Mouse (Mus musculus) mesoderm, embryonic 11.5 days (tissue): ENCODE measurements around the gene Dnajc13.

Experiments
- DNase-seq: peaks from one replicate; pipeline ENCODE4 v3.0.0-alpha.2; 2012; ENCODE audit warnings: low read depth, low spot score

Dnajc13 gene

DNA sequence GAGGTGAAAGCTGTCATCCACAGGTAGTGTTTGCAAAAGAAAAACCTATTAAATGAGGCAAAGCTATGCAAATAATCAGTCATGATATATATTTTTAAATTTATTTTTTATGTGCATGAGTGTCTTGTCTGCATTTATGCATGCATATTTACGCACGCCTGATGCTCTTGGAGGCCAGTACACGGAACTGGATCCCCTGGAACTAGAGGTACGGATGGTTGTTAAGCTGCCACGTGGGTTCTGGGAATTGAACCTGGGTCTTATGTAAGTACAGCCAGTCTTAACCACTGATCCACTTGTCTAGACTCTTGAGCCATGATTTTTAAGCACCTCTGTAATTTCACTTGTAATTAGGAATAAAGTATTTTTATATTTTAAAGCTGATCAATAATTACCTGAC is 79.5 kb downstream of the Dnajc13 start:
- no peak for DNase-seq

DNA sequence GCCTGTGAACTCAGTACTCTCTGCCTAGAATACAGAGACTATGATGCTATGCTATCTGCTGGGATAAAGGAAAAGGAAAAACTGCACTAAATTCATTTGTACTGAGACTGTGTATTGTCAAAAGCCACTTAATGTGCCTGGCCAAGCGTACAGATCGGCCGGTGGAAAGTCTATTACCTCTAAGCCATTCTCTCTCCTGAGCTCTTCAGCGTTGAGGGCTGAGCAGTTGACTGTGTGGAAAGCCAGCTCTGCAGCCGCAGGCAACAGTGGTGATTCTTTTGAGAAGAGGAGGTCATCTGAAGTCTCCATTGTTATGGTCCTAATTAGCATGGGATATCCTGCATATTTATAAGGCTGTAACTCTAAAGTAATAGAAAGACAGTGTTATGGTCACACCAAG is 80.4 kb downstream of the Dnajc13 start:
- DNase-seq, result peak; percentile 13

DNA sequence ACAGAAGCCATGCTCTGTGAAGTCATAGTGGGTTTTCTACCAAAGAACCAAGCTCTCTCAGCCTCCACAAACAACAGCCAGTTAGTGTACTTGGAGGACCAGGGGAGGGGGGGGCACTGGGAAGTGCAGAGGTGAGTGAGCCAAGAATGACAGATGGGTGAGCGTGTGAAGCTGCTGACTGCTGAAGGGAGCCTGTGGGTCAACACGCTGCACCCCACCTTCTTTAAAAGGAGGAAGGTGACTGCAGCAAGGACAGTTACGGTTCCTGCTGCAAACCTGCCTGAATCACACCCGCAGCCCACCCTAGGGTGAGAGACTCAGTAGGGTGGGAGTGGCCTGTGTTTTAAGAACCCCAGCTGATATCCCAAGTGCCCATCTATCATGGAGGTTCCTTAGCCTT is 81.1 kb downstream of the Dnajc13 start:
- DNase-seq, result no peak

DNA sequence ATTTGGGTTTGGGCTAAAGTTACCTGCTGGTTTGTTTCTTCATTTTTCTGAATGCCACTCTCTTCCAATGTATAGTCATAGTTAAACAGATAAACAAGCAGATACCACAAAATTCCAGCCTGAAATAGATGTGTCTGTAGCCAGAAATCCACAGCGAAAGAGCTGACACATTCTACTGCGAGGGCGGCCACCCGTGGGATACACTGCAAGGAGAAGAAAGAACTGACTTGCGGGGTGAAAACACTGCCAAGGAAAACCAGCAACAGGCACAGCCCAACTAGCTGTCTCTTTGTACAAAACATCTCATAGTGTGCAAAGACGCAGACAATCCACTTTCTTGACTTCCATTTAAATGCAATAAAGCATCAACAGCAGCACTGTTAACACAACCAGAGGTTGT is 82.7 kb downstream of the Dnajc13 start:
- DNase-seq, result no peak

DNA sequence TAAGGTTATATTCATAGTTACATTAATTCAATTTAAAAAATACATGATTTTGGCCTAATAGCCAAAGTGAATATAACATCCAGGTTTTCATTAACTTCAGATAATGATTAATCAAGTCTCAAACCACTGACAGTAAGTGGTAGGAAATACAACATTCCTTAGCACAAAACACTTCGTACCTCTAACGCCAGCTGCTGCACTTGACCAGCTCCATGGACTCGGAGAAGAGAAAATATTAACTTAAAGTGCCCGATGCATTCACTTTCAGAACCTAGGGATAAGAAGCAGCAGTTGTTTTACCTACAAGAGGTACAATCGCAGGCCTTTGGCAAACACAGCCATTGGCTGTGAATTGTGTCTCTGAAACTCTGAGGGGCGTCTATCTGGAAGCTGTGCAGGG is 90.4 kb downstream of the Dnajc13 start:
- DNase-seq, result no peak

DNA sequence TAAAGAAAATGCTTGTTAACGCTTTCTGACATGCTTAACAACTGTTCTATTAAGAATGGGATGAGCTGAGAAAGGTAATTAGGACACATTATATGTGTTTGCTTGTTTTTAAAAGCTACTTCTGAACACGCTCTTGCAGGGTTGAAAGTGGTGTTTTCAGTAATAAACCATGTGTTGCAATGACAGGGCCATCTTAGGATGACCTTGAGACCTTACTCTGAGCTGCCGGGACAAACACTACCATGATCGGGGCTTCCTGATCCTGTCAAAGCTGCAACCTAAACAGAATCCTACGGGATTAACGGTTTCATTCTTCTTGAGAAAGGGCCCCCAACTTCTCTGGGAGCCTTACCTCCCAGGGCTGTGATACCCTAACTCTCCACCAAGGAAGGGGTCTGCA is 91.1 kb downstream of the Dnajc13 start:
- DNase-seq, result no peak

DNA sequence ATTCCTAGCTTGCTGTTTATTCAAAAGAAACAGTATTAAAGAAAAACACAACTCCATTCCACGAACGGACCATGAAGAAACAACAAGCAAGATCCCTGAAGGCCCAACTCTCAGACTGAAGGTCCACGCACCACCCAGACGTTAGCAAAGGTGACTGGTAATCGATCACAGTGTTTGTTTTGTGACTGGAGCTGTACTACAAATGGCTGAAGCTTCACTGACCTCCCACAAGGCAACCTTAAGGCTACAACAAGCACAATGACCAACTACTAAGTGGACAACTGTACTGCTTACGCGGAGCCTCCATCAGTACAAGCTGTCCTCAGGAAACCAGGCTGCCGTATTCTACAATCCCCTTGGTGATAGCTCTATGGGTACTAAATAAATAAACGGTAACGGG is 92.7 kb downstream of the Dnajc13 start:
- no peak for DNase-seq

DNA sequence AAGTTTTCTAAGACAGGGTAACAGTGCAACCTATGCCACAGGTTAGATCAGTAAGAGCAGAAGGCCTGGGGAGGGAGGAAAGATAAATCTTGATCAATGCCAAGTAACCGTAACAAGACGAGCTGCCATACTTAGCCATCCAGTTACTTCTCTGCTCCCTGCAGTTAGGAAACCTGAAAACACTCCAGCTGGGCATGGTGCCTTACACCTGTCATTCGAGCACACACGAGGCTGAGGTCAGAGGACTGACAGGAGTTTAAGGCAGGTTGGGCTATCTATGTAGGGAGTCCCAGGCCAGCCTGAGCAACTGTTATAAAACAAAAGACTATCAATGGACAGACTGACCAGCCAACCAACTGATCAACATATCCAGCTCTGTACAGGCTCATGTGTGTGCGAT is 96.8 kb downstream of the Dnajc13 start:
- no peak for DNase-seq

DNA sequence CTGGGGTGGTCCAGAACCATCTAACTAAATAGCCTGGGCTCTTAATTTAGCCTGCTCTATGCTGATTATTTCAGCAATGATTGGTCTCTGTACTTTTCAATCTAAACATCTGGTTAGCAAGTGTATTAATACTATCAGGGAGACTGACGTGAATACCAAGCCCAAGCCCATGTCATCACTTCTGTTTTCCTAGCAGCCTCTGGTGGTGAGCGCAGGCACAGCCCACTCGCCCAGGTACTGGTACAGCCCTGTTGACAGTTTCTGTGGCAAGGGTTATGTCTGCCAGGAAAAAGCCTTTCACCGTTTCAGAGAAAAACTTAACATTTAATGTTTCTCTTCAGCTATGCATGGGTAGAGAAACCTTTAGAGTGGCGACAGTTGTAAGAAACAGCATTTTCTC is 98.5 kb downstream of the Dnajc13 start:
- DNase-seq, result no peak

DNA sequence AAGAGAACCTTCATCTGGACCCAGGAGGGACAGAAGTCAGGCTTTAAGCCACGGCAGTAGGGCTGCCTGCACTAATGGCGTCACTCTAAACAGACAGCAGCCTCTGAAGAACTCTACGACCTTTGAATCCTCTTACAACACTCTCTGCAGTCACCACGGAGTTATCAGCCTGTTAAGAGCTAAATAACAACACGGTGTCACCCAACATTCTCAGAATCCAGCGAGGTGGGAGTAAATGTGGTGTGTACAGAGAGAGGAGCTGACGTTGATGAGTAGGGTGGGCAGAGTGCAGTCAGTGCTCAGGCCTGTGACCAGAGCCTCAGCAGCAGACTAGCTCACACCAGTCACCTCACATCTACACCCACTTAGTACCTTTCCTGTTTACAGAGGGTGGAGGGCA is 101.6 kb downstream of the Dnajc13 start:
- DNase-seq, result no peak

DNA sequence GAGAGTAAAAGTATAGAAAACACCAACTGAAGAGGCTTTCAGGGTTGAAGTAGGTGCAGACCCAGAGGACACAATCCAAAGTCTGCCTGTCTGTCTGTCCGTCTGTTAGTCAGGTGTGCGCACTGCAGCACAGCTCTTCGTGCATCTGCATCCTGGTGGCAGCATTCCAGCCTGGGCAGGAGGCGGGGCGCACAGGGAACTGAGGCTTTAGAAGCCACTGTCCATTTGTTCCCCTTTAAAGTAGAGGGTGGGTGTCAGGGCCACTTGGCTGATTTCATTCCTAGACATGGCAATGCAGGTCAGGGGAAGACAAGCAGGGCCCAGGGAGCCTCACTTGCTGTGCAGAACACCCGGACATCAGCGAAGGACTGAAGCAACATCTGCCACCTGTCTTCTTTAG is 105.4 kb downstream of the Dnajc13 start:
- no peak for DNase-seq

DNA sequence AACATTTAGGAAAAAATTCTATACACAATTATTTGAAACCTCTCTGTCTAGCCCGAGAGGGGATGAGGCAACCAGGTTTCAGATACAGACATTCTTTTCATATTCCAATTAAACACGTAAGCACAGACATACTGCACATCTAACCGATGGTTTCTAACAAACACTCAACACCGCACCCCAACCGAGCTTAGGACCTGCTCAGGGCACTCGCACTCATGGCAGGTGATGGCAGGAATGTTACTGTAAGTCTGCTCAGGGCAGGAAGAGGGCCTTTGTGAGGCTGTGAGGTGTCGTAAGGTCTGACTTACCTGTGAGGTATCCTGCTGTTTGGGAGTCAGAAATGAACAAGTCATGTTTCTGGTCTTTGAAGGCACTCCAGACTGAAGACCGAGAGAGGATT is 106.2 kb downstream of the Dnajc13 start:
- DNase-seq, result no peak

DNA sequence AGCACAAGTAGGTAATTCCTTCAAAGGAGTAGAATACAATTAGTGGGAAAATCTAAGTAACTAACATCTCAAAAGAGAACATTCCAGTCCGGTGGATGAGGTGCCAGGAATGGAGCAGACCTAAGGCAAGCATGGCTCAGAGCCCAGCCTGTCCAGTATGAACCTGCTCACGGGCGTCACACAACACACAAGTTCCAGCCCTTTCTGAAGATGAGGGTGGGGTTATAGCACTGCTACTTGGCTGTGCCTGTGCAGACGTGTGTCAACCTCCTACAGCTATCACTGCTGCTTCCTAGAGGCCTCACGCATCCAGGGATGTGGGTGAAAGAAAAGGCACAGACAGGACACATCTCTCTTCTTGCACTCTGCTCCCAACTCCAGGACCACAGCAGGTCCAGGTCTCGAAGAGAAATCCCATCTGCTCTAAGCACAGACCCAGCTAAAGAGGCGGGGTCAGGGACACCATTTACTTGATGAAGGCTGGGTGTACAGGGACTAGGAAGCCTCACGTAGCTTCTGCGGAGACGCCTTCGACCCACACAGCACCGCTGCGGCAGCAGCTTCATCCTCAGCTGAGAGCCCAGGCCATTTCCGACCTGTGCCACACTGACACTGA is 107.5 kb downstream of the Dnajc13 start:
- no peak for DNase-seq

DNA sequence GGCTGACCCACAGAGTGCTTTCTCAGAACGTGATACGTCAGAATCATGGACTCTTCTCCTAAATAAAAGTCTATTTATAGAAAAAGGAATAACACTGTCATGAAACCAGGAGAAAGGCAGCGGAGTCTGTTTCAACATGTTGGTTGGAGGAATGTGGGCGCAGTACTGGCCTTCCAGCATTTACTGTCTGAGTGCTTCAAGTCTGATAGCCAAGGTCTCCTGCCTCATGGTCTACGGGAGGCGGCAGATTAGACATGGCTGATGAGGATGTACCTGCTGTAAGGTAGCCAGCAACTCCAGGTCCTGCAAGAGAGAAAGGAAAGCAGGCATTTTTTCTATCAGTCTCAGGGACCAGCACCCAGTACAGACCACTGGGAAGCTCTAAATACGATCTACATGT is 110.6 kb downstream of the Dnajc13 start:
- DNase-seq, result no peak

DNA sequence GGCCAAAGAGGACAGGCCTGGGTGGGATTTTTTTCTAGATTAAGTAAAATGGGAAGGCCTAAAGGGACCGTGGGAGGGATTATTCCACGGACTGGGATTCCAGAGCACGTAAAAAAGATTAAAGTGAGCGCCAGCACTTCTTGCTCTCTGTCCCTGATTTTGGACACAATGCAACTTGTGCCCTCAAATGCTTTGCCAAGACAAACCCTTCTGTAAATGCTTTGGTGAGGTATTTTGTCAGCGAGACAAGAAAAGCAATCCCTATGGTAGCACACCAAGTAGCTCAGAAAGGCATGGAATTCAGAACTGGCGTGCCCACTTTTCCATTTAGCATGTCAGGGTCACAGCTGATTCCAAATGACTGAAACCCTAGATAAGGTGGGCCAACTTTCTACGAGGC is 113.8 kb downstream of the Dnajc13 start:
- no peak for DNase-seq

DNA sequence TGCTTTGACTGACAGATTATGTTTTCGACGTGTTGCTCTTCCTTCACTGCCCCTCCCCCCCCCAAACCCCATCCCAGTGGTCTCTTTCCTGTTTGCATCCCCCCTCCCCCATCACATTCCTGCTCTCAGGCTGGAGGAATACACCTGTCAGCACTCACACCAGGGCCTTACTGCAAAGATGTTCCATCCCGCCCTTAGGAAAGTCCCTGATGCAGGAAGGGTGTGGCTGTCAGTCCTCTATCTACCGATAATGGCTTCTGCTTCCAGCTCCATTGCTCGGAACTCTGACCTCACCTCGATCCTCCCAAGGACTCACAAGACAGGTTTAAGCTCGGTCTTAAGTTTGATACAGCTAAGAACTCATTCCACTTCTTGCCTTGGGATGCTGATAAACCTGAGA is 116.0 kb downstream of the Dnajc13 start:
- DNase-seq, result no peak

DNA sequence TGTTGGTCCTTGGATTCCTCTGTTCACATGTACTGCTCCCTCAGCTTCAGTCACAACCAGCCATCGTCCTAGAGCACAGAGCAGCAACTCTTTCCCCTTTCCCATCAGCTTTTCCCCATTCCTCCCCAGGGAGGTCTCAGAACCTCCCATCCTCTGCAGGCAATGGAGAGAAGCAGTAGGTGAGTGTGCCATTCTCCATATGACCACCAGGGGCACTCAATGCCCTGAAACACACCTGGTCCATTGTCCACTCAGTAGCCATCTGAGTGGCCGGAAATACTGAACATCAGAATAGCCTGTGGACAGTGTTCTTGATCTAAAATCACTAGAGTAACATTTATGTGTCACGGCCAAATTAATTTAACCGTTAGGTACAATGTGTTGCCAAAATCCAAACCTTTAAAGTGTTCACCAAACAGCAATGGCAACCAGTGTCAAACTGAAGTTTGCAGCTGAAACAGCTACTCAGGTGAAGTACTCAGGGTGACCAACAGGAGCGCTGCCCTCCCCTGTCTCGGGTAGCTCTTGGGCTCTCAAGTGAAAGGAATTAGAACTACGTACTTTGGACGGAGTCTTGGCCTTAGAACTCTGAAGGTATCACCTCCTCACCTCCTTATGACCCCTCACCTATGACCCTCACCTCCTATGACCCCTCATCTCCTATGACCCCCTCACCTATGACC is 118.3 kb downstream of the Dnajc13 start:
- DNase-seq, result peak; percentile 23

DNA sequence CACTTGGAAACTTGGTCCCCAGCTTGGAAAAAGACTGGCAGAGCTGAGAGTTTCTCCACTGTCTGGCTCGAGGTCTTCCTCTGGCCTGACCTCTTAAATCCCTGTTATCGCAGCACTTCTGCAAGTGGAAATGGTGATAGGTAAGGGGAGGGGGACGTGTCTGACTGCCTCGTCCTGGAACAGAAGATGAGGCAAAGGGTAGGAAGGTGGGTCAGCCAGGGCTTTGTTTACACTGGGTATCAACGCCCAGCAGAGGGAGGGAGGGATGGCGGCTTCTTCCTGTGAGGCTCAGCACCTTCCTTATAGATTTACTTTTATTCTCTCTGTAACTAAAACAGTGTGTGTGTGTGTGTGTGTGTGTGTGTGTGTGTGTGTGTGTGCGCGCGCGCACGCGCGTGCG is 119.9 kb downstream of the Dnajc13 start:
- DNase-seq, result no peak

DNA sequence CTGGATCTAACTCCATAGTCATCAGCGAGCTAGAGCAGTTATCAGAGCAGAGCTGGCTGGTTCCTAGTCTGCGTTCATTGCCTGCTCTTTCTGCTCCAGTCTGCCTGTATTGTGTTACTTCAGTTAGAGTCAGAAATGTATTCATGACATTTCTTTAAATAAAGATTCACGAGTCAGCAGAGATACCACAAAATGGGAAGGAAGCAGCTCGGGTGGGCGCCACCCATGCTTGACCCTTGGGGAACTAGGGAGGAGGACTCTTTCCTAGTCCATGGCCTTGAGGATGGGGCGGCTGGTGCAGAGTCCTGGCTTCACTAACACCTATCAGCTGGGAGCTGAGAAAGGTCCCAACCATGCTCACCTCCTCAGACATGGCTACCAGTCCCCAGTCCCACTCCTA is 122.4 kb downstream of the Dnajc13 start:
- no peak for DNase-seq

DNA sequence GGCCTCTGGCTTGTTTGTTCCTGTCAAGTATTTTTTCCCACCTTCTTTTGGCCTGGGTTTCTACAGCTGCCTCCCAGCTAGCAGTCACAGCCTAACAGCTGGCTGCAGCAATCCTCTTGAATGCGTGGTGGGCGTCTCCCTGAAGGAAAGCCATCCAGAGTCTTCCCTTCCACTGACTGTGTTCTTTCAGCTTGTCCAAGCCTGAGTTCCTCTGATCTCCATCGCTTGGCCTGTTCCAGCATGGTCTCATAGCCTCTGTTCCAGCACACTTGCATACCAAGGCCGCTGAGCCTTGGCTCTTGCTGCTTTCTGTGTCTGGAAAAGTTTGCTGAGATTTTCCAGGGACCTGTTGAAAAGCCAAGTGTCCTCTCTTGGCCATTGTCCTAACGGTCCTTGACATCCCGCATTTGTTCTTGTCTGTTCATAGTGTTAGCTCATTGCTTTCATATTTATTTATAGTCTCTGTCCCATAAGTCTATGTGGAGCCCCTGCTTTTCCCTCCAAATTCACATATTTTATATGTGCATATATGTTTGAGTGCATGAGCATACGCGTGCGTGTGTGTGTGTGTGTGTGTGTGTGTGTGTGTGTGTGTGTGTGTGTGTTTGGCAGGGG is 132.5 kb downstream of the Dnajc13 start:
- DNase-seq, result no peak

DNA sequence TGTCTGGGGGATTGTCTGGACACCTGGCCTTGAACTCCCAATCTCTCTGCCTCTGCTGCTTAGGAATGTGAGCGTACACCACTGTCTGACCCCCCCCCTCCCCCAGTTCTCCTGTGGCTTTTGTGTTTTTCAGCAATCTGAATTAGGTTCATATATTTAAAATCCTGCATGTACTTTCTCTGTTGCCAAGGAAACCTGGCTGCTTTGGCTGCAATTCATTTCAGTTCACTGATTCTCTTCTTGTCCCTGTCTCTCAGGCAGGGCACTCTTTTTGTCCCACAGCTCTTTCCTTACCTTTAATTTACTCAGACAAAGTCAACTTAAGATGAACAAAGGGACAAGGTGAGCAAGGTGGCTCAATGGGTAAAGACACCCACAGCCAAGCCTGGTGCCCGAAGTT is 134.6 kb downstream of the Dnajc13 start:
- DNase-seq, result no peak

DNA sequence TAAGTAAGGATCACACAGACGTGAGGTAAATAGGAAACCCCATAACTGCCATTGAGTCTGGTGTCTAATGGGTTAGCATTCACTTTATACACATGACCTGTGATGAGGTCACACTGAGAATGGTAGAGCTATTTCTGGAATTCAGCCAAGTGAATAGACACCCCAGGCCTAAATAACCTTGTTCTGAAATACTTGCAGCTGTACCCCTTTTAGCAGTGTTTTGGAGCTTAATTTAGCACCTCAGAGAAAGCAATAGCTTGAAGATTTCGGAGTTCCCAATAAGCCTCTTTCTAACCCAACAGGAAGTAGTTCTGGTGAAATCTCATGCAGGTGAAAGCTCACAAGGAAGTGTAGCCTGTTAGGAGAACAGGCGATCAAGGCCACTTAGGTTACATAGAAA is 135.9 kb downstream of the Dnajc13 start, which contains the start of gene Ackr4:
Gene Ackr4, minus strand, starts transcription at position 101 of the 400 bp plus-strand sequence.
- no peak for DNase-seq

DNA sequence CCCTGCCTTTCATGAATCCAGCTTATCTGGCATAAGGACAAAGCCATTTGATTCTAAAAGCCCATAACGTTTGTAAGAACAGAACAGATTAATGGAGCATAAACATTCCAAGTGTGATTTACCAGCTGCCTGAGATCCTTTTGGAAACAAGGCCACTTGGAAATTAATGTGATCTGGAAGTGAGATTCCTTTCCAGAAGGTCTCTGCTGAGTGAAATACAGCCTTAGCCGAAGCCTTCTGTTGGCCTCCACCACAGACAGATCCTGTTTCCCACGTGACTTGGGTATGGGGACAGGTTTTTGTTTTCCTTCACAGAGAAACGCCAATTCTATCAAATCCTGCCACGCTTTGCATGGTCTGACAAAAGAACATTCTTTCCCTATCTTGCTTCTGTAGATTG is 139.1 kb downstream of the Dnajc13 start:
- peak; percentile 61 for DNase-seq
